Mouse (Mus musculus): ENCODE measurements around the gene Fbxw21.

The Fbxw21 gene

GRCm38 (mm10) chr9:109110240-109110639 is 51.6 kb downstream of the Fbxw21 start:
- no peak for DNase-seq

DNA sequence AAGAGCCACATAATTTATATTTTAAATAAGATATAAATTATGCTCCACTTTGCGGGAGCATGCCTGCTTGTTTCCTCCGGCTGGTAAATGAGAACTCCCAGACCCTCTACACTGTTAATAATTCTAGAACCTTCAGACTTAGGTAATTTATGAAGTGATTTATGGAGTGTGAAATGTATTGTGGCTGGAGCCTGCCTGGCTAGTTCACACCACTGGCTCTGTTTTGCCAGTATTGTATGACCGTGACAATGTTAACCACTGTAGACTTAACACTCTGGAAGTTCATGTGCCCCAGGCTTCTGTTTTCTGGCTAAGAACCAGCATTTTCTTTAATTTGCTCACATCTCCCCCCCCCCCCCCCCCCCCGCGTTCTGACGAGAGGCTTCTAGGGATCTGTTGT is 54.5 kb downstream of the Fbxw21 start:
- DNase-seq, result no peak

DNA sequence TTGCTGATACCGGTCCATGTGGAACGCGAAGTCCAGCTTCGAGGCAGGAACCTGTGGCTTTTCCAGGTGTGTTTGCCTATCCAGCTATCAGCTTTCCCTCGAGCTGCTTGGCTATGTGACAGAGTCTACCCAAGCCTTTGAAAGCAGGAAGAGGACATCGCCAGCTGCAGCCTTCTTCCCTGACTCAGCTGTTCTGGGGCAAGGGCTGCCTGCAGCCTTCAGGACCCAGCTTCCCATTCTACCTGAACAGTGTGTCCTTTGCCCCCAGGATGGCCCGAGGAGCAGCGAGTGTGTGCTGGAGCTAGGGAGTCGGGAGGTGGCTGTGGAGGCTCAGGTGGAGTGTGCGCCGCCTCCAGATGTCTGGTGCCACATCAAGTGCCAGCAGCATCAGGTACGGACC is 56.2 kb downstream of the Fbxw21 start:
- DNase-seq, result no peak

GRCm38 (mm10) chr9:109105011-109105410 is 56.8 kb downstream of the Fbxw21 start:
- DNase-seq, result peak; percentile 37

DNA sequence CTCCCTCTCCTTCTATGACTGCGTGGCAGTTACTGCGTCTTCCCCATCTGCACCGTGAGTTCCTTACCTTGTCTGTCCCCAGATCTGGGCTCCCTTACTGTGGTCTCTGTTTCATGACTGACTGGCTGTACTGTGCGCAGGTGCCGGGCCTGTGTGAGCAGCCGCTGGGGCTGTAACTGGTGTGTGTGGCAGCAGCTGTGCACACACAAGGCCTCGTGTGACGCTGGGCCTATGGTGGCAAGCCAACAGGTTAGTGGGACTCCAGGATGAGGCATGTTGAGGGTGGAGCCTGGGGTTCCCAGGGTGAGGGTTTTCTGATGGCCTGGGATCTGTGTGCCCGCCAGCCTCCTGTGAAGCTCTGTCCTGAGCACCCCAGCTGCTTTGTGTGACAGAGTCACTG is 57.8 kb downstream of the Fbxw21 start:
- DNase-seq, result no peak

DNA sequence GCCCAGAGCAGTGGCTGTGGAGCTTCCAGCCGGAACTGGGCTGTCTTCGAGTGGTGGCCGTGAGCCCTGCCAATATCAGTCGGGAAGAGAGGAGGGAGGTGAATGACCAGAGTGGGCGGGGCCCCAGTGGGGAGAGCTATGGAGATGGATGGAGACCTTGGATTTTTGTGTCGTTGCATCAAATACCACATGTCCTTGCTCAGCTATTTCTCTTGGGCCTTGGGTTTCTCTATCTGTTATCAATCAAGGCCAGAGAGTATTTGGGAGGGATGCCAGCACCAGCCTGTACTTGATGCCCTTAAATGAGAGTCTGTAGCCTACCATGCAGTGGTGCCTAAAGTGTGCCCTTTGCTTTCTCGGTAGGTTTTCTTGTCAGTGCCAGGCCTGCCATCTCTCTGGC is 58.6 kb downstream of the Fbxw21 start:
- DNase-seq, result no peak

GRCm38 (mm10) chr9:109102541-109102940 is 59.3 kb downstream of the Fbxw21 start:
- no peak for DNase-seq

DNA sequence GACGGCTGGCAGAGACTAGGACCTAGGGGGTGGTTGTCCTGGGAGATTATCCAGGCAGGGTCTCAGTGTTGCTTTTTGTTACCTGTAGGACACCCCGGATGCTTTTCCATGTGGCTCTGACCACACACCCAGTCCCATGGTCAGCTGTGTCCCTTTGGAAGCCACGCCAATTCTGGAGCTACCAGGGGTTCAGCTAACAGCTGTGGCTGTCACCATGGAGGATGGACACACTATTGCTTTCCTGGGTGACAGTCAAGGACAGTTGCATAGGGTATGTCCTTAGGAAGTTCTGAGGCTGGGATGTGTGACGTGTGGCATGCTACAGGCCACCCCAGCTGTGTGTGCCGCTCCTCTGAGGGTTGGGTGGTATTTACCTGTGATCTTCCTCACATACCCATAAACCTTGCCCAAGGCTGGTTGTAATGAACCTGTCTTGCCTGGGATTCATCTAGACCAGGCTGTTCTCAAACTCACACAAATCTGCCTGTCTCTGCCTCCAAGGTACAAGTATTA is 59.9 kb downstream of the Fbxw21 start:
- DNase-seq, result no peak

DNA sequence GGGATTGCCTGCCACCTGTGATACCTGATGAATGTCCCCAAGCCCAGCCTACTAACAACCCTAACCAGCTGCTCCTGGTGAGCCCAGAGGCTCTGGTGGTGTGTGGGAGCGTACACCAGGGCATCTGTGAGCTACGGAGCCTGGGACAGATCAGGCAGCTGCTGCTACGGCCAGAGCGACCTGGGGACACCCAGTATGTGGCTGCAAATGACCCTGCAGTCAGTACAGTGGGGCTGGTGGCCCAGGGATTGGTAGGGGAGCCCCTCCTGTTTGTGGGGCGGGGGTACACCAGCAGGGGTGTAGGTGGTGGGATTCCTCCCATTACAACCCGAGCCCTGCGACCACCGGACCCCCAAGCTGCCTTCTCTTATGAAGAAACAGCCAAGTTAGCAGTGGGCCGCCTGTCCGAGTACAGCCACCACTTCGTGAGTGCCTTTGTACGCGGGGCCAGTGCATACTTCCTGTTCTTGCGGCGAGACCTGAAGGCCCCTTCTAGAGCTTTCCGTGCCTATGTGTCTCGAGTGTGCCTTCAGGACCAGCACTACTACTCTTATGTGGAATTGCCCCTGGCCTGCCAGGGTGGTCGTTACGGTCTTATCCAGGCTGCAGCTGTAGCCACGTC is 61.4 kb downstream of the Fbxw21 start:
- DNase-seq, result no peak

GRCm38 (mm10) chr9:109098969-109099368 is 62.9 kb downstream of the Fbxw21 start:
- DNase-seq, result peak; percentile 57

DNA sequence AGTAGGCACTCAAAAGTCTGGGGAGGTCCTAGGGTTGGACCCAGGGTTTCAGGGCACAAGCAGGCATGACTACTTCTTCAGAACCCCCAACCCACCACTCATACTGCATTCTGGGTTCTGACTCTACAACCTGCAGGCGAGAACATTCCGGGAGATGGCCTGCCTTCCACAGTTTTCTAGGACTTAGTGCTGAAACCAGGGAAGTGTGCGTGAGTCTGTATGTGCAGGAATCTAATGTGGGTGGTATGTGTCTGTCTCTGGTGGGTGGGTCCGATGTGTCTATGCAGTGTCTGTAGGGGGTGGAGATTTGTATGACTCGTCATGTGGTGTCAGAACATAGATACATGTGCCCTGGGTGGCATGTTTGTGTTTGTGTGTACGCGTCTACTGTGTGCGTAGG is 63.5 kb downstream of the Fbxw21 start:
- DNase-seq, result peak; percentile 9

- DNase-seq, result peak; percentile 77
Measured at GRCm38 (mm10) chr9:109097831-109098230, 64.0 kb downstream of the Fbxw21 start.

GRCm38 (mm10) chr9:109097291-109097690 is 64.5 kb downstream of the Fbxw21 start:
- DNase-seq, result no peak

DNA sequence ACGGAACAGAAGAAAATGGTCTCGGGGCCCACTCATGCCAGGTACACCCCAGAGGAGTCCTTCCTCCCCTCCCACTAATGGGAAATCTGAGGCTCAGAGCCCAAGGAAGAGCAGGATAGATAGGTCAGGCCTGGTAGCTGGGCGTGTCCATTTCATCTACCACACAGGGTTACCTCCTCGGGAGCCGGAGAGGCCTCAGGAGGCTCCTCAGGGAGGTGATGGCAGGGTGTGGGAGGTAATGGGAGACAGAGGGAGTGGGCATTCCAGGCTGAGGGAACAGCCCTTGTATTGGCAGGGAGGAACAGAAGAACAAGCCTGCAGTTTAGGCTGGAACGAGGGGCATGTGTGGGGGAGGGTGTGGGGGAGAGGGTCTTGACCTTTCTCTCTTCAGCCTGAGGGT is 65.0 kb downstream of the Fbxw21 start:
- DNase-seq, result peak; percentile 35

DNA sequence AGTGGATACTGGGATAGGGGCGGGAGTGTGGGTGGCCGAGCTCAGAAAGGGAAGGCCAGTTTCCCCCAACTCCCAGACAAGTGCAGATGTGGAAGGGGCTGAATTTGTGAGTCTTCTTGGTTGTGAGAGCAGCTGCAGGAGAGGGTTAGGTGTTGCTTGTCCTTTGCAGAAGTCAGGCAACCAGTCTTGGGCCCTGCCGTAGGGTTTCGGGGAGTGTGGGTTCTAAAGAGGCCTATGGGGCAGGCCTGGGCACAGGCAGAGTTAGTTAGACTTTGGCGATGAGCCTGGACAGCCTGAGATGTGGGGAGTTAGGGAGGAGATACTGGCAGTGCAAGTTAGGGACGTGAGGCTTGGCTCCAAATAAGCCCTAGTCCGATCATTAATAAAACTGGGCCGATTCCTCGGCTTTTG is 65.6 kb downstream of the Fbxw21 start:
- no peak for DNase-seq

- DNase-seq, result peak; percentile 89
Measured at GRCm38 (mm10) chr9:109095137-109095982, 66.5 kb downstream of the Fbxw21 start, which contains the start of gene Plxnb1. TSS of gene Plxnb1 (plus strand) at chr9:109095389.

- DNase-seq, result no peak
Measured at GRCm38 (mm10) chr9:109094553-109095136, 67.2 kb downstream of the Fbxw21 start.

DNA sequence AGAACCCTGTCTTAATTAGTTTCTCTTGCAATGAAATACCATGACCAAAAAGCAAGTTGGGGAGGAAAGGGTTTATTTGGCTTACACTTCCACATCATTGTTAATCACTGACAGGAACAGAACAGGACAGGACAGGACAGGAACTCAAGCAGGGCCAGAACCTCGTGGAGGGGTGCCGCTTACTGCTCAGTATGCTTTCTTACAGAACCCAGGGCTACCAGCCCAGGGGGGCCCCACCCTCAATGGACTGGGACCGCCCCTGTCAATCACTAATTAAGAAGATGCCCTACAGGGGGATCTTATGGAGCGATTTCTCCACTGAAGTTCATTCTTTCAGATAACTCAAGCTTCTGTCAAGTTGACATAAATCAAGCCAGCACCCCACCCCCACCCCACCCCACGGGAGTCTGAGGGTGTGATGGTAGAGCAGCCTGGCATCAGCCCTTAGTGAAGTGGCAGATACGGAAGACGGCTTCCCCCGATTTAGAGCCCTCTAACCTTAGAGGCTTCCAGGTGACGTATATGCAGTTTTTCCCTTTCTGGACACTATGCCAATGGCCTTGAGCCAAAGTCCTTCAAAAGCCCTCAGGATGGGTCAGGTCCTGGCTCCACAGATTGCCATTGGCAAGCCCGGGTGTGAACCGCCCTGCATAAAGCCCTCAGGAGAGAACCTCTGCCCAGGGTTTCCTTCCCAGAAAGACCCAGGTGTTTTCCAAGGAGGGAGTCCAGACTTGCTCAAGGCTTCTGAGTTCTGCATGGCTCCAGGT is 67.9 kb downstream of the Fbxw21 start:
- peak; percentile 26 for DNase-seq

GRCm38 (mm10) chr9:109092799-109093198 is 69.0 kb downstream of the Fbxw21 start:
- DNase-seq, result no peak

DNA sequence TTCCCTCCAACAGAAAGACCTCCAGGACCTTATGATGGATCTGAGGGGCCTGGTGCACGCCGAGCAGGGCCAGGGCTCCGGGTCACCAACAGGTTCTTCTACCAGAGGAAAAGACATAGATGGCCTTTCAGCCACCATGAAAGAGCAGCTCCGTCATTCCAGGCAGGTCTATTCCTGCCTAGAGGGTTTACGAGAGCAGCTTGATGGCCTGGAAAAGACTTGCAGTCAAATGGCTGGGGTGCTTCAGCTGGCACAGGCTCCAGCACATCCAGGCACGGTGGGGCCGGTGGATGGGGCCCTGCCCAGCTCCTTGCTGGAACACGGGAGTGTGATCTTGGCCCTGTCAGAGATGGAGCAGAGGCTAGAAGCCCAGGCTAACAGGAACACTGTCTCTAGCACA is 70.0 kb downstream of the Fbxw21 start:
- DNase-seq, result no peak

DNA sequence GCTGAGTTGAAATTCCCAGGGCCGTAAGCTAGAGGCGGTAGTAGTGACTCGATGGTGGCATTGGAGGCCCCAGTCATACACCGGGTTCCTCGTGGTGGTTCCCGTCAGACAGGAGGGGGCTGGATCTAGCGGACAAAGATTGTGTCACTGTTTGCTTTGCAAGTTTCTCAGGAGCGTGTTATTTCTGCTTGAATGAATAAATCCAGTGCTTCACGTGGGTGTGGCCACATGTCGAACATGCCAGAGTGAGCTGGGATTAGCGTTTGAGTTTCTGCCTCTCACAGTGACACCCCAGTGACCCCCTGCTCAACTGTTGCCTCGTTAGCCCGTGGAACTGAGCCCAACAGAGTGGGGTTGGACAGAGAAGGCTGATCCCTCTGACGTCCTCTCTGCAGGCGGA is 71.4 kb downstream of the Fbxw21 start:
- DNase-seq, result peak; percentile 72

All from retina, postnatal 1 day (tissue).